Mouse (Mus musculus) spleen, adult 2 months (tissue): ENCODE results near the gene Cdyl. TPM values are rescaled to one million over a fixed set of nuclear protein-coding genes. Genes with fewer than 3 reads are reported as not detected.

ENCODE experiments used
- DNase-seq, 2 experiments: peaks; one replicate each; pipeline versions ENCODE4 v3.0.0 to v3.0.0-alpha.2; 2012 to 2021; ENCODE audit warnings: low spot score in 2 of 2, low read depth in 1 of 2
- H3K27ac ChIP-seq: fragments of 200-500 bp; 2 replicates; pipeline ENCODE4 v1.5.1; 2012; ENCODE audit warnings: low read length, inconsistent platforms; ENCODE audit not compliant: insufficient read depth
- H3K27me3 ChIP-seq: fragments of 200-500 bp; 2 replicates; pipeline ENCODE4 v1.6.1; 2012; ENCODE audit warnings: mild to moderate bottlenecking, moderate library complexity, low read length, inconsistent platforms; ENCODE audit not compliant: control insufficient read depth, insufficient read depth
- H3K36me3 ChIP-seq: fragments of 200-500 bp; 2 replicates; pipeline ENCODE4 v1.6.1; 2012; ENCODE audit warnings: mild to moderate bottlenecking, low read length, inconsistent platforms; ENCODE audit not compliant: control insufficient read depth, insufficient read depth
- H3K4me1 ChIP-seq: fragments of 200-500 bp; 2 replicates; pipeline ENCODE4 v1.6.1; 2011; ENCODE audit warnings: inconsistent platforms; ENCODE audit not compliant: control insufficient read depth, insufficient read depth, insufficient read length
- H3K4me3 ChIP-seq: fragments of 200-500 bp; 2 replicates; pipeline ENCODE4 v1.5.1; 2011; ENCODE audit warnings: mild to moderate bottlenecking, inconsistent platforms; ENCODE audit not compliant: insufficient read depth, insufficient read length; ENCODE audit errors: extremely low read depth
- CTCF ChIP-seq: fragments of 200-500 bp; IDR thresholded peaks from 2 replicates; pipeline ENCODE4 v1.5.1; 2011; ENCODE audit warnings: mild to moderate bottlenecking, inconsistent platforms; ENCODE audit not compliant: insufficient read depth, insufficient read length, insufficient replicate concordance; ENCODE audit errors: extremely low read depth
- POLR2A ChIP-seq: fragments of 200-500 bp; IDR thresholded peaks from 2 replicates; pipeline ENCODE4 v1.6.1; 2011; ENCODE audit warnings: low read depth, low read length, inconsistent platforms
- WGBS: fragments of 180-500 bp; shearing (Covaris S2); methylation state at CpG from one replicate; pipeline ENCODE4 v1.1.7; 2018; 5-methylcytosine and 5-hydroxymethylcytosine counted together
- polyA plus RNA-seq: library from polyadenylated mRNA; depleted of rRNA; stranded (reverse); fragments of >200 nt; gene quantifications from 2 replicates; pipeline ENCODE4 v1.2.3, GENCODE M21; 2012; rRNA removed

The Cdyl gene
- 4.4 and 6.3 TPM in 2 replicates for polyA plus RNA-seq

DNA sequence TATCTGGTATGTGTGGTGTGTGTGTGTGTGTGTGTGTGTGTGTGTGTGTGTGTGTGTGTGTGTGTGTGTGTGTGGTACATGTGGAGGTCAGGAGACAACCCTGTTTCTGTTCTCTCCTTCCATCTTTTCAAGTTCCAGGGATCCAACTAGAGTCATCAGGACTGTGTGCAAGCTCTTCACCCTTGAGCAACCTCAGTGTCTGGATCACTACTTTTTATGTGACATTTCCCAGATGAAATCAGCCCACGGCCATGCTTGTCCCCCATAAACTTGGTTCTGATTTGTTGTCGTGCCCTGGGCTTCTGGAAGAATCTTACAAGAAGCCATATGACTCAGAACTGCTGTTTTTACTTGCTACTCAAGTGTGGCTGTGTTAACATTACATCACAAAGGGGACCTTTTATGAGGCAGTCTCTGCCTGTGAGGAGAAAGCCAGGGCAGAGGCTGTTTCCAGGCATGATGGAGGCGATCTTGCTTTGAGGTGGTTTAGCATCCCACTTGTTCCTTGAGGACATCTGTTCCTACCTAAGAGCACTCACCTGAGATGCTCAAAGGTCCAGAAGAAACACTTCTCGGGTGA is at the start of gene Cdyl:
TSS of gene Cdyl (plus strand) at position 428 of the 580 bp plus-strand sequence.
- TF ChIP-seq CTCF: no peak
- no peak for TF ChIP-seq POLR2A
- 86% methylated on average over 4 of the region's 4 CpGs for WGBS

GRCm38 (mm10) chr13:35610718-35611117 is 48.9 kb upstream of the Cdyl start:
- no peaks in the 10 kb centered on the region for H3K27me3 ChIP-seq
- TF ChIP-seq CTCF (no peak), POLR2A (no peak)
- no peaks in the 10 kb centered on the region for H3K36me3 ChIP-seq
- no peak overlapping the region for H3K4me3 ChIP-seq
- no peak overlapping the region for H3K27ac ChIP-seq
- no peaks in the 10 kb centered on the region for H3K4me1 ChIP-seq
- no peak for DNase-seq

More for the DNA sequence above, at the start of gene Cdyl:
- no peak for DNase-seq
- Histone ChIP-seq H3K4me1 (no peaks in the 10 kb centered on the region), H3K36me3 (no peaks in the 10 kb centered on the region), H3K27ac (no peak within 1 kb of the TSS), H3K4me3 (no peak within 1 kb of the TSS), H3K27me3 (no peaks in the 10 kb centered on the region)

GRCm38 (mm10) chr13:35612506-35612905 is 47.1 kb upstream of the Cdyl start:
- DNase-seq: no peak
- no peak for TF ChIP-seq CTCF
- TF ChIP-seq POLR2A: no peak
- no peaks in the 10 kb centered on the region for H3K27me3 ChIP-seq
- no peaks in the 10 kb centered on the region for H3K36me3 ChIP-seq
- WGBS: 72% methylated on average over 1 of the region's 1 CpGs
- H3K4me1 ChIP-seq: no peaks in the 10 kb centered on the region
- H3K27ac ChIP-seq: no peak overlapping the region
- no peak overlapping the region for H3K4me3 ChIP-seq

DNA sequence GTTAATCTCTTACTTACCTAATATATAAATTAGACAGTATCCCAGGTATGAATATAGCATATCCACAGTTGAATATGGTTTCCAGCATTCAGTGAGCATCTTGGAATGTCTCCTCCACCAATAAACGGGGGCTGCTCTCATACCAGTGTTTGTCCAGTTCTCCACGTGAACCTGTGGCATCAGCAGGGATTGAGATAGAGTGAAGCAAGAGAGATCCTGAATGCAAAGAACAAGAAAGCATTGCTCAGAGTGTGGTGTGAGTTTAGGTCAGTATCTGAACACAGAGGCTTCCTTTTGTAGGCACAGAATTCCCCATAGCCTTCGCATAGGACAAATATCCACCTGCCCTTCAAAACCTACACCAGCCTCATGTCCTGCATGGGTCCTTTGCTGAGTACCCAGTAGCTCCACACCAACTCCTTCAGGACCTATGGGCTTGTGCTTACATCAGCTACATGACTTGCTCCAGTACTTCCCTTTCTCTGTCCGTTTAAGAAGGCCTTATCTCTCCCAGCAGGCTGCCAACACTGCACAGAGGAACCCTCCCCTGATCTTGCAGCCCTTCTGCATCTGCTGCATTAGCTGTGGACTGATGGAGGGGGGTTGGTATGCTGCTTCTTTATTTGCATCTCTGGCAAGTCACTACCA is 44.7 kb upstream of the Cdyl start:
- Histone ChIP-seq H3K4me1 (no peaks in the 10 kb centered on the region), H3K27ac (no peak overlapping the region), H3K27me3 (no peaks in the 10 kb centered on the region), H3K4me3 (no peak overlapping the region), H3K36me3 (no peaks in the 10 kb centered on the region)
- 46% methylated on average over 4 of the region's 4 CpGs for WGBS
- TF ChIP-seq CTCF (no peak), POLR2A (no peak)
- no peak for DNase-seq

- Histone ChIP-seq H3K4me3 (no peak overlapping the region), H3K27me3 (no peaks in the 10 kb centered on the region), H3K36me3 (no peaks in the 10 kb centered on the region), H3K4me1 (no peaks in the 10 kb centered on the region), H3K27ac (no peak overlapping the region)
- WGBS: 92% methylated on average over 4 of the region's 4 CpGs
- no peak for DNase-seq
- no peak for TF ChIP-seq CTCF
- TF ChIP-seq POLR2A: no peak
Measured at GRCm38 (mm10) chr13:35616524-35617099, 43.0 kb upstream of the Cdyl start.

DNA sequence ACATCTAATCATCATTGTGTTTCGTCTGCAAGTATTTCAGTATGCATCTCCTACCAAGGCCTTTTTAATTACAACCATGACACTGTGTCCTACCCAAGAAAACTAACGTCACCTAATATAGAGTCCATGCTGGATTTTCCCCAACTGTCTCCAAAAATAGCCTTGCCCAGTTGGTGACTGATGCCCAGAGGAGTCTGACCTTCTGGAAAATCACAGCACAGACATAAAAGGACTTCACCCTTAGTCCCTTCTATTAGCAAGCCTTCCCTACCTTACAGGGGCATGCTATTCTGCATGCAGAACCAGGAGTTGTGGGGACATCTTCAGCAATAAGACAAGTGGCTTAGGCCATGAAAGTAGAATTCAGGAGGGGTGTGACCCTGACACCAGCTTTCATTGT is 40.3 kb upstream of the Cdyl start:
- Histone ChIP-seq H3K4me3 (no peak overlapping the region), H3K27me3 (no peaks in the 10 kb centered on the region), H3K36me3 (no peaks in the 10 kb centered on the region), H3K4me1 (no peaks in the 10 kb centered on the region), H3K27ac (no peak overlapping the region)
- WGBS: 90% methylated on average over 2 of the region's 2 CpGs
- TF ChIP-seq POLR2A: no peak
- no peak for TF ChIP-seq CTCF
- DNase-seq: no peak

DNA sequence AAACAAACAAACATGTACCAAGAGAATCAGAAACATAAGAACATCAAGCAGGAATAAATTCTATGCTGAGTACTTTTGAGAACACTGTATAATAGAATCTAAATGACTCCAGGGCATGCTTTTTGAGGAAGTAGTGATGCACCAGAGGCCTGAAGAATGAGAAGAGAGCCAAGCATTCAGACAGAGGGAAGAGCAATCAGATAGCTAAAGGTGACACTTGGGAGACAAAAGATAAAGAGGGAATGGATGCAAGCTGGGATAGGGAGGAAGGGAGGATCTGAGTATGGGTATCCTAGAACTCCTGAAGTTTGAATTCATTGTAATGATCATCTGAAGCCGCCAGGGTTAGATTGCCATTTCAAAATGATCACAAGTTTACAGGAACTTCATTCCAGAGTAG is 38.9 kb upstream of the Cdyl start:
- H3K36me3 ChIP-seq: no peaks in the 10 kb centered on the region
- 88% methylated on average over 1 of the region's 1 CpGs for WGBS

More for the DNA sequence above, 38.9 kb upstream of the Cdyl start:
- DNase-seq: no peak
- no peaks in the 10 kb centered on the region for H3K27me3 ChIP-seq
- H3K4me3 ChIP-seq: no peak overlapping the region
- no peak for TF ChIP-seq POLR2A
- no peak for TF ChIP-seq CTCF
- no peaks in the 10 kb centered on the region for H3K4me1 ChIP-seq
- no peak overlapping the region for H3K27ac ChIP-seq
